Mouse (Mus musculus) embryonic facial prominence, embryonic 11.5 days (tissue): ENCODE data around the gene Slc16a9. TPM values are rescaled to one million over a fixed set of nuclear protein-coding genes. Genes with fewer than 3 reads are reported as not detected.

Experiments
- ATAC-seq: fragments of 200-750 bp; cut with Nextera tagmentation; replicated peaks from 2 replicates; pipeline ENCODE4 v1.8.0; 2017; ENCODE audit warnings: low read depth; ENCODE audit not compliant: insufficient number of reproducible peaks, low FRiP score, low TSS enrichment
- DNase-seq: peaks from one replicate; pipeline ENCODE4 v3.0.0-alpha.2; 2015; ENCODE audit warnings: low spot score
- H3K27ac ChIP-seq: fragments of 300-500 bp; sonication (generic); replicated peaks from 2 replicates; pipeline ENCODE4 v1.5.1; 2014; ENCODE audit warnings: mild to moderate bottlenecking, low read depth, low read length, control low read depth
- H3K27me3 ChIP-seq: fragments of 300-500 bp; sonication (generic); 2 replicates; pipeline ENCODE4 v1.6.1; 2014; ENCODE audit warnings: mild to moderate bottlenecking, low read length, moderate library complexity, mixed read lengths; ENCODE audit not compliant: control insufficient read depth, insufficient read depth
- H3K36me3 ChIP-seq: fragments of 300-500 bp; sonication (generic); replicated peaks from 2 replicates; pipeline ENCODE4 v1.6.1; 2014; ENCODE audit warnings: low read depth, mild to moderate bottlenecking, low read length, moderate library complexity, mixed read lengths; ENCODE audit not compliant: control insufficient read depth, insufficient read depth
- H3K4me1 ChIP-seq: fragments of 300-500 bp; sonication (generic); 2 replicates; pipeline ENCODE4 v1.6.1; 2014; ENCODE audit warnings: low read length, mixed read lengths; ENCODE audit not compliant: control insufficient read depth, insufficient read depth
- H3K4me2 ChIP-seq: fragments of 300-500 bp; sonication (generic); 2 replicates; pipeline ENCODE4 v1.6.1; 2014; ENCODE audit warnings: low read depth, mild to moderate bottlenecking, control low read depth, low read length, moderate library complexity
- H3K4me3 ChIP-seq: fragments of 300-500 bp; sonication (generic); 2 replicates; pipeline ENCODE4 v1.5.1; 2014; ENCODE audit warnings: low read depth, low read length, control low read depth
- H3K9ac ChIP-seq: fragments of 300-500 bp; sonication (generic); replicated peaks from 2 replicates; pipeline ENCODE4 v1.6.1; 2014; ENCODE audit warnings: mild to moderate bottlenecking, control low read depth, low read length
- H3K9me3 ChIP-seq: fragments of 300-500 bp; sonication (generic); replicated peaks from 2 replicates; pipeline ENCODE4 v1.6.1; 2016; ENCODE audit warnings: mild to moderate bottlenecking, low read length, inconsistent platforms, mixed read lengths; ENCODE audit not compliant: control insufficient read depth
- WGBS: fragments of 180-500 bp; shearing (Covaris S2); extraction: QIAGEN DNeasy Blood & Tissue Kit; methylation state at CpG from one replicate; pipeline ENCODE4 v1.1.7; 2014; 5-methylcytosine and 5-hydroxymethylcytosine counted together
- polyA plus RNA-seq: library from polyadenylated mRNA; unstranded; fragments of >200 nt; fragmentation: Nextera tagmentation; extraction: Ambion mirVana; gene quantifications from 2 replicates; pipeline ENCODE4 v1.2.1, GENCODE M21; 2014

Slc16a9 gene
- polyA plus RNA-seq, 1 experiment from 2014 or later: 0.69 TPM

DNA sequence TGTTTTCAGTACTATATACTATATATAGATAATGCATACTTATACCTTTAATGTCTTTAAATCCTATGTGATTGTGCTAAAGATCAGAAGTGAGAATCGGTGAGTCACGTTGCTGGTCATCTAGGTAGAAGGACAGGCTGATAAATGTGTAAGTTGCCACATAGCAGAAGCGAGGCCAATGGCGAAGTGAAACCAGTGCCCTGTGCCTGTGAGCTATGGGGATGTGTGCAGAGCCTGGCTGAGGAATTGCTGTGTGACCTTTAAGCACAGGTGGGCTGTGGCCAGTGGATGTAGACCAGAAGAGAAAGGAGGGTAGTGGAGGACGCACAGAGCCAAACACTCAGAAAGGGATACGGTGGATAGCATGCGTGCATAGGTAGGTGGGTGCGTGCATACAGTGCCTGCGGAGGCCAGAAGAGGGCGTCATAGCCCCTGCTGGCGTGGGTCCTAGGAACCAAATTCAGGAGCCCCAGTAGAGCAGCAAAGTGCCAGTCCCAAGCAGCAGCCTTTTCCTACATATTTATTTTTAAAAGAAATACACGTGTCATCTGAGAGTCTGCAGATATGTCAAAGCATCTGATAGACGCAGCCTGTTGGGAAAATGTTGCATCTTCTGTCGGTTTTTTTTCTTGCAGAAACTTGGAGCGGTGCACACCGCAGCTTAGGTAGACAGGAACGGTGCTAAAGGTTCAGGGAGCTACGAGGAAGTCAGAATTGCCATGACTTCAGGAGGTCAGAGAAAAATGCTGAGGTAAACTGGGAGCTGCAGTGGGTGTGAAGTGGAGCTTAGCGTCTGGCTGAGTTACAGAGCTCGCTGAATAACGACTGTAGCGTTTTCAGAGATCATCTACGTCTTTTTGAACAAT, 23.9 kb downstream of the Slc16a9 start:
- 79% methylated on average over 23 of the region's 23 CpGs for WGBS
- Histone ChIP-seq H3K27ac (no peak overlapping the region), H3K9ac (no peak overlapping the region), H3K4me1 (no peaks in the 10 kb centered on the region), H3K27me3 (no peaks in the 10 kb centered on the region), H3K36me3 (no peaks in the 10 kb centered on the region), H3K9me3 (no peaks in the 10 kb centered on the region), H3K4me2 (no peak overlapping the region), H3K4me3 (no peak overlapping the region)
- no peak for ATAC-seq
- DNase-seq: no peak

GRCm38 (mm10) chr10:70269447-70269787, 24.5 kb downstream of the Slc16a9 start:
- DNase-seq (no peak), ATAC-seq (no peak)
- no peaks in the 10 kb centered on the region for H3K36me3 ChIP-seq
- no peak overlapping the region for H3K4me3 ChIP-seq
- H3K4me2 ChIP-seq: no peak overlapping the region
- no peaks in the 10 kb centered on the region for H3K4me1 ChIP-seq
- H3K9ac ChIP-seq: no peak overlapping the region
- H3K27ac ChIP-seq: no peak overlapping the region
- WGBS: 88% methylated on average over 2 of the region's 2 CpGs
- H3K9me3 ChIP-seq: no peaks in the 10 kb centered on the region
- no peaks in the 10 kb centered on the region for H3K27me3 ChIP-seq

- Histone ChIP-seq H3K27ac (no peak overlapping the region), H3K9me3 (no peaks in the 10 kb centered on the region), H3K4me3 (no peak overlapping the region), H3K27me3 (no peaks in the 10 kb centered on the region), H3K4me1 (no peaks in the 10 kb centered on the region), H3K4me2 (no peak overlapping the region), H3K36me3 (no peaks in the 10 kb centered on the region), H3K9ac (no peak overlapping the region)
- DNase-seq (no peak), ATAC-seq (no peak)
- WGBS: 71% methylated on average over 1 of the region's 1 CpGs
Measured at GRCm38 (mm10) chr10:70276678-70277077, 31.8 kb downstream of the Slc16a9 start.

DNA sequence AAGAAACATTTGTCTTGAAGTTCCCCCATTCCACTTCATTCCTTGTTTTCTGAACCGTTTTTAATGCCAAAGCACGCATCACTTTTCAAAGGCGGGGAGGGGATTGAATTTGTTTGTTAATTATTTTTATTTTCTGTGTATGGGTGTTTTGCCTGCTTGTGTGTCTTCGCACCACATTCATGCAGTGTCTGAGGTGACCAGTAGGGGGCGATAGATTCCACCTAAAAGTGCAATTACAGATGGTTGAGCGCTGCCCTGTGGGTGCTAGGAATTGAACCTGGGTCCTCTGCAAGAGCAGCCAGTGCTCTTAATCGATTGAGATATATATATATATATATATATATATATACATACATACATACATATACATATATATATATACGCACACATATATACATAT, 34.4 kb downstream of the Slc16a9 start:
- no peak overlapping the region for H3K4me2 ChIP-seq
- no peaks in the 10 kb centered on the region for H3K36me3 ChIP-seq
- H3K9me3 ChIP-seq: no peaks in the 10 kb centered on the region
- H3K4me1 ChIP-seq: no peaks in the 10 kb centered on the region
- H3K27ac ChIP-seq: no peak overlapping the region
- no peak for DNase-seq
- no peaks in the 10 kb centered on the region for H3K27me3 ChIP-seq
- no peak overlapping the region for H3K4me3 ChIP-seq
- H3K9ac ChIP-seq: no peak overlapping the region
- WGBS: 74% methylated on average over 8 of the region's 8 CpGs
- ATAC-seq: no peak

DNA sequence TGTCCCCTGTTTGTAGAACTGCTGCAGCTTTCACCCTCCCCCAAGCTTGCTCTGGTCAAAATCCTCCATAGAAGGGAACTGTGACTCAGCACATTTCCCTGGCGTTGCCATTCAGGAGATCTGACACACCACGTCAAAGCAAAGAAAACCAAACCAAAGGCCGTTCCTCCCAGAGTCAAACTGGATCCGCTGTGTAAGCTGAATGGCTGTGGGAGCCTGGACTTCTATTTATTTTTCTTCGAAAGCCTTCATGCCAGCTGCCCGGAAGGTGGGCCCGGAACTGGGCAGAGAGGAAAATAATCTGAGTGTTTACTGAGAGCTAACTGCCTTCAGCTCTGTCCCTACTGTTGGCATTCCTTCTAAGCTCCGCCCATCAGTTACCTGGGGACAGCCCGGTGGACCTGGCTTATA, 42.9 kb downstream of the Slc16a9 start:
- ATAC-seq (no peak), DNase-seq (peak; percentile 53)
- Histone ChIP-seq H3K27me3 (no peaks in the 10 kb centered on the region), H3K9ac (no peak overlapping the region), H3K4me1 (no peaks in the 10 kb centered on the region), H3K36me3 (no peaks in the 10 kb centered on the region), H3K4me2 (no peak overlapping the region), H3K27ac (no peak overlapping the region), H3K9me3 (no peaks in the 10 kb centered on the region), H3K4me3 (no peak overlapping the region)
- 40% methylated on average over 9 of the region's 9 CpGs for WGBS

GRCm38 (mm10) chr10:70288406-70289327, 43.8 kb downstream of the Slc16a9 start:
- DNase-seq (no peak), ATAC-seq (no peak)
- H3K4me1 ChIP-seq: no peaks in the 10 kb centered on the region
- 73% methylated on average over 14 of the region's 14 CpGs for WGBS
- no peak overlapping the region for H3K9ac ChIP-seq
- H3K27ac ChIP-seq: no peak overlapping the region
- no peak overlapping the region for H3K4me3 ChIP-seq
- no peaks in the 10 kb centered on the region for H3K9me3 ChIP-seq
- no peaks in the 10 kb centered on the region for H3K27me3 ChIP-seq
- no peak overlapping the region for H3K4me2 ChIP-seq
- H3K36me3 ChIP-seq: no peaks in the 10 kb centered on the region

DNA sequence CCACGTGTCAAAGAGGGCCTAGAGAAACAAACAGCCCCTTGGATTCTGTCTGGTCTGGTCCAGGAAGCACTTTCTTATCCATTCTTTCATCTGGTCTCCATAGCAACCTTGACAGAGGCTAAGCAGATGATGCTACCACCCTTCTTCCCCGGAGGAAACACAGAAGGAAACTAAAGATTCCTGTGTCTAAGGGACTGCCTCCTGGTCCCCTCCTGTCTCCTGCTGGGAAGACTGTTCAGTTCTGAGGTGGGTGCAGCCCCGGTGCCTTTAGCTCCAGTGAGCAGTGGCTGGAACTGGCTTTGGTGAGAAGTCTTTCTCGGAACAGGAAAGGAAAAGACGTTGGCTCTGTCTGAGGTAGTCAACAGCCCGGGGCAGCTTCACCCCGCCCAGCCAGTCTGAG, 47.1 kb downstream of the Slc16a9 start:
- no peak overlapping the region for H3K4me3 ChIP-seq
- WGBS: 12% methylated on average over 7 of the region's 7 CpGs
- no peak overlapping the region for H3K4me2 ChIP-seq
- no peaks in the 10 kb centered on the region for H3K36me3 ChIP-seq
- ATAC-seq (no peak), DNase-seq (no peak)
- no peaks in the 10 kb centered on the region for H3K4me1 ChIP-seq
- no peaks in the 10 kb centered on the region for H3K9me3 ChIP-seq
- no peak overlapping the region for H3K9ac ChIP-seq
- H3K27ac ChIP-seq: no peak overlapping the region
- H3K27me3 ChIP-seq: no peaks in the 10 kb centered on the region

DNA sequence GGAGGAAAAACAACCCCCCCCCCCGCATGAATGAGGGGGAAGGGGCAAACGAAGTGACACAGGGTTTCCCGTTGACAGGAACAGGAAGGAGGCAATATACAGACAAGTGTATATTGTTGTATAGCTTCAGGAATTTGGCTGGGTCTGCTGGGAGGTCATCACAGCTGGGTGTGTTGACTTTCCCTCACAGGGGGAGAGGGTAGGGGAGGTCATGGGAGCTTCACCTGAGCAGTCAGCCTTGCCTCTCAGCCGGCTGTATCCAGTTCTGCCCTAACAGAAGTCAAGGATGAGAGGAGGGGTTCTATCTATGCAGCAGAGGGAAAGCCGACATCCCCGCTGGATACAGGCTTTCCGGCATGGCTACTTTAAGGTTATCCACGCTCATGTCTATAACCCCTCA, 49.2 kb downstream of the Slc16a9 start:
- 46% methylated on average over 8 of the region's 8 CpGs for WGBS
- Histone ChIP-seq H3K27me3 (no peaks in the 10 kb centered on the region), H3K4me3 (no peak overlapping the region), H3K4me1 (no peaks in the 10 kb centered on the region), H3K9ac (no peak overlapping the region), H3K27ac (no peak overlapping the region), H3K4me2 (no peak overlapping the region), H3K9me3 (no peaks in the 10 kb centered on the region), H3K36me3 (no peaks in the 10 kb centered on the region)
- no peak for ATAC-seq
- DNase-seq: no peak
